Mouse (Mus musculus) retina, postnatal 1 day (tissue): ENCODE measurements at regions not wholly inside any gene's neighbourhood (a gene's known extent, or its start where the extent isn't known, plus 50 kb on each side); places are given as distances from the start of the nearest gene placed in this dataset.

Experiments
- DNase-seq: peaks from one replicate; pipeline ENCODE4 v3.0.0-alpha.2; 2012

DNA sequence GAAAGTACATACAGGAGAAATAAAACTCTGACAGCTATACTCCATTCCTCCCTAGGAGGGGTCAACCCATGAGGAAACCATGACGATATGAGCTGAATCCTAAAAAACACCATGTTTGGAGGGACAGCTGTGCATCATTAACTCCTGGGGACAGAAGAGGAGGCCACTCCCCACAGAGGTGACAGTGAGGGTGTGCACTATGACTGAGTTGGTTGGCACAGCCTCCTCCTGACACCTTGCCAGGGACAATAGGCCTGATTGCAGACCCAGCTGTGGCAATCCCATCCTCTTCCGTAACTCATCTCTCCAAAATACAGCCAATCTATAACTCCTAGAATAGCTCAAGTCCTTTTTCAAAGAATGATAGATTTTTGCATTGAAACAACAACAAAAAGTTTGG lies 112.0 kb downstream of the Rbm43 start:
- DNase-seq = no peak

DNA sequence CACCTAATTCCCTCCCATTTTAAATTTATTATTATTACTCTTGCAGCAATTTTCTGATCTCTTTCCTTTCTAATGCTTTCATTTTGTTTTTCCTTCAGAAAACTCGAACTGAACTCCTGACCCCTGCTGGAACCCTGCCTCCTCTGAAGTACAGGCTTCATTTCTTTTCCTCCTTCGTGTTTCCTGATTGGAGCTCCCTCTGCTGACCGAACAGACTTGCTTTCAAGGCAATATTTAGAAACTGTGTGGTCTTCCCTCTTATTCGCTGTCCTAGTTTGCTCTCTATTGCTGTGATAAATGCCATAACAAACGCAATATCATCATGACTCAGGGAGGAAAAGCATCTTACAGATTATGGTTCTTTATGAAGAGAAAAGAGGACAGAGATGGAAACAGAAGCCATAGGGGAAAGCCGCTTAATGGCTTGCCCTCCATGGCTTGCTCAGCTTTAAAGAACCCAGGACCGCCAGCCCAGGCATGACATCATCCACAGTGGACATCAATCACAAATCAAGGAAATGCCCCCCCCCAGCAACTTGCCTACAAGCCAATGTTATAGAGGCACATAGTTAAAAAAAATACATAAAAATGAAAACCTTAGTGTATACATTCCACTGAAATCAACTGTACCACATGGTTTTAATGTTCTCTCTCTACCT lies 104.5 kb downstream of the Rbm43 start:
- peak; percentile 78 for DNase-seq

DNA sequence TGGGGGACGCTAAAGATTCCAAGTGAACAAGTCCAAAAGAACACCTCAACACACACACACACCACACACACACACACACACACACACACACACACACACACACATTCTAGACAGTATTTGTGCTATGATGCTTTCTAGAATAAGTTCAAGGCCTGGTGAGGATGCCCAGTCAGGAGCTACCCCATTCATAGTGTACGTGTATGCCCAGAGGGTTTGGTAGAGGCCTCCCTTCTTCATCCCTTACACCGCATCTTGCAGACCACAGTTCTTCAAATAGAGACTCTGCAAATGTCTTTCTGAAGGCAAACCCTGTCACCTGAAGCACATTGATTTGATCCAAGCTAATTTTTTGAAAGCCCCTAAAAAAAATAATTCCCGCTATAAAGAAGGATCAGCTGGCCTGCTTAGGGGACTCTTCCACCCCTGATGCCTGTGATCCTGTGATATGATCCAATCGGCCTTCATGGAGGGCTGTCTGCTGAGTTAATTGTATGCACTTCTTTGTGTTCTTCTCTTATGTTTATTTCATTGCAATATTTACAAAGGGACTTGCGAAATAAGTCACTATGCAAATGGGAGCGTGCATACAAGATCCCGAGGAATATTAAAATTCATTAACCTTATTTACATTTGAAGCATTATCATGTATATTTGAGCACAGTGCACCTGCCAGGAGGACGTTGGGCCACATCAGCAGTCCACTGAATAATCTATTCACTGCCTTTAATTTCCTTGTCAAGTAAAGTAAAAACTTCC lies 103.8 kb downstream of the Rbm43 start:
- DNase-seq = no peak

DNA sequence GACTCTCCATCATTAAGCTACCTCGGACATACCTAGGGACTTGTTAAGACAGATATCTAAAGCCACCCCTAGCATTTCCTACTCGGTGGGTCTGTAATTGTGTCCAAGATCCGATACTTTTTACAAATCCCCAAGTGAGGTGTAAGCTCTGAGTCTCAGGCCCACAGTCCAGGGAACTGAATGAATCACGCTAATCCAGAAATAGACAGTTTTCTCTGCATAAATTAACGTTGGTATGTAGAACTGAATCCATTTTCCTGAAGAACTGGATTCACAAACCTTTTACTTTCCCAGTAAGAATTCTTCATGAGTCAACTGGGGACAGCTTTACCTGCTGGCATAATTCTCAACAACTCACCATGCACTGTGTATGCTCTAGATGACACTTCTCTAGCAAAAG lies 97.1 kb downstream of the Rbm43 start:
- DNase-seq = no peak

- DNase-seq = no peak
Observed at GRCm38 (mm10) chr2:51840808-51841207, 94.2 kb downstream of the Rbm43 start.

DNA sequence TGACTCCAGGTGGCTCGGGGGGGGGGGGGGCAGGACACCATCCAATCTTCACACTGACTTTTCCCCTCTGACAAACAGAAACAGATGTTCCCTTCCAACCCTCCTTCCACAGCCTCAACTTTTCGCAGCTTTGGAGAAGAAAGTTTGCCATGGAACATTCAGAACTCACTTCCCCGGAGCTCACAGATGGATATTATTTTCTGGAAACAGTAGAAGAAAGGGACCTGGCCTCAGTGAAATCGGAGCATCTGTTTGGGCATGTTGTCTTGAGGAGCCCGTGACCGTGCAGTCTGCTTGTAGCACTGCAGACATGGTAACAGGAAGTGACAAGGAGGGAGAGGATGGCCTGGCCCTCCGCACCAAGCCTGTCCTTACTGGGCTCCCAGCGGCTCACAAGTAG lies 90.1 kb downstream of the Rbm43 start:
- no peak for DNase-seq

DNA sequence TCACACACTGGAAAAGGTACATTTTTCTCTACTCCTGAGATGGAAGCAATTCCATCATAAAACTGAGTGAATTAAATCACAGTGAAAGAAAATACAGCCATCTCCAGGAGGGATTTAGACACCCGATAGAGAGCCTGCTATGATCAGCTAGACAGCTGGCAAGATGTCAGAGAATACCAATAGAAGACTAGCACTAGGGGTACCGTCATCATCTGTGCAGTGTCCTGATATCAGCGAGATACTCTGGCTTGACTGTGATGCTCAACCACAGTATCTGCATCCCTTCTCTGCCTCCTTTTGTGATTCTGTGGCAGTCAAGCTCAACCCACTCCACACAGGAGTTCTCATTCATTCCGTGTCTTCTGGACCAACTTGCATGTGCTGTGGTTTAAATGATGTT lies 87.4 kb downstream of the Rbm43 start:
- DNase-seq = no peak

GRCm38 (mm10) chr2:51847964-51848363 lies 87.0 kb downstream of the Rbm43 start:
- no peak for DNase-seq

DNA sequence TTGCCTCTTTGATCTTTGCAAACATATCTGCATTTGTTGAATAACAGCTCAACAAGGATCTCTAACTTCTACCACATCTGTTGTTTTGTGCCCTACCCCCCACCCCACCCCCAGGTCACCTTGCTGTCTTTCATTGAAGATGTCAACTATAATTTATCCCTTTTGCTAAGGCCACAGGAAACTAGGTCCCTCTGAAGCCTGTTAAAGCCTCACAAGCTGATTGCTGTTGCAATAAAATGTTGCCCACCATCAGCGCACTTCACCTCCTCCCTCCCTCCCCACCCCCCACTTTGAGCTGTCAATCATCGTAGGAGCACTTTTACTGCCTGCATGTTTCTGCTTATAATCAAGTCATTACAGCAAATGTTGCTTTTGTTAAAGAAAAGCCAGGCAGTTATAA lies 86.5 kb downstream of the Rbm43 start:
- peak; percentile 34 for DNase-seq

GRCm38 (mm10) chr2:51850581-51850980 lies 84.4 kb downstream of the Rbm43 start:
- no peak for DNase-seq

DNA sequence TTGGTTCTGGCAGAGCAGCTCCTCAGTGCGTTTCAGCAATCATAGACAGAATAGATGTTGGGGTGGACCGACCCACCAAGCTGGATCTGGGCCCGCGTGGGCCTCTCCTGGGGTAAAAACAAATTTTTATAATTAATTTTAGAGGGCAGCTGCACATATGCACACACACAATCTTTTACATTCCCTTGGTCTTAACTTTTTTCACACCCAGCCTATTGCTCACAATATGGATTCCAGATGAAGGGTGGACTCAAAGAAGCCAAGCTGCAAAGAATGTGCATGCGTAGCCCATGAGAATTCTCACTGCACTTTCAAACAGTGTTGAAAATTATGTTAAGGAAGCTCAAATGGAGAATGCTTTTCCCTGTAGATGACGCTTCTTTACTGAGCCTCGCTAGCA lies 83.3 kb downstream of the Rbm43 start:
- no peak for DNase-seq

GRCm38 (mm10) chr2:51857226-51857625 lies 77.7 kb downstream of the Rbm43 start:
- no peak for DNase-seq

DNA sequence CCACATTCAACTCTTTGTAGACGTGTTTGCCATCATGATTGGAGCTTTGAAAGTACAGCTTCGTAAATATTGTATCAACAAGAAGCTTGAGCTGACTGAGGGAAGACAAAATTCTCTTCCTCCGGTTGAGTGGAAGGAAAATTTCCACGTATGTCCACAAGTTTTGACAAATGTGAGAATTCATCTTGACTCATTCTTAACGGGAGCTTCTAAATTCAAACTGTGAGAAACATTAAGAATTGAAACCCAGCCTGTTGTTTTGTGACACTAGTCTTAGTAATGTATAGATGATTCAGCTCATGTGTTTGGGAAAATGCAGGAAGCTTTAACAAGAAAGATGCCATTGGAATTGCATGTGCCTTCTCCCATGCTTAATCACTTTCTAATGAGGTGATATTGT lies 68.9 kb downstream of the Rbm43 start:
- peak; percentile 11 for DNase-seq

- no peak for DNase-seq
Observed at GRCm38 (mm10) chr2:51868878-51869510, 66.0 kb downstream of the Rbm43 start.

DNA sequence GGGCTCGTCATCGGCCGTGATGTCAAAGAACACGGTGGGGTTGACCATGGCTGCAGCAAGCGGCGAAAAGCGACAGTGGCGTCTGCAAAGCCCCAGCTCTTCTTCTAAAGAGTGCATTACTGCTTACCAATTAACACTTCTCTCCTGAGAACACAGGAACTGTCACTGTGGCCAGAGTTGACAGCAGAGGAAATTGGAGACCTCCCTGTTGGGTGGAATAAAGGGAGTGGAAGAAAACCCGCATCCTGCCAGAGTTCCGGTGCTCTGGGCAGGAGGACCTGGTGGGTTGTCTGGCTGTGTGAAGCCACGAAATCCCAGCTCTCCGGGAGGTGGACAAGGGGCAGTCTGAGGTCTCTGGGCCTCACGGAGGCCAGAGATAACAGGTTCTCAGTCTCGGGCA lies 63.4 kb downstream of the Rbm43 start:
- no peak for DNase-seq
